Mouse (Mus musculus): ENCODE measurements at regions not wholly inside any gene's neighbourhood (a gene's known extent, or its start where the extent isn't known, plus 50 kb on each side); places are given as distances from the start of the nearest gene placed in this dataset.

GRCm38 (mm10) chr3:134611516-134612297 is 217.1 kb upstream of the Tacr3 start:
- TF ChIP-seq ZNF384 (IDR thresholded peaks at IDR 0.05; ENCODE audit: low read depth, low read length) = no peak
- TF ChIP-seq CHD2 (IDR thresholded peaks at IDR 0.05; ENCODE audit: low read depth, low read length) = no peak
